Mouse (Mus musculus) liver (tissue): ENCODE measurements around the gene Tmf1.

ENCODE experiments used
- DNase-seq: peaks from one replicate; pipeline ENCODE4 v3.0.0-alpha.2; 2020; ENCODE audit warnings: mixed read lengths

The Tmf1 gene

DNA sequence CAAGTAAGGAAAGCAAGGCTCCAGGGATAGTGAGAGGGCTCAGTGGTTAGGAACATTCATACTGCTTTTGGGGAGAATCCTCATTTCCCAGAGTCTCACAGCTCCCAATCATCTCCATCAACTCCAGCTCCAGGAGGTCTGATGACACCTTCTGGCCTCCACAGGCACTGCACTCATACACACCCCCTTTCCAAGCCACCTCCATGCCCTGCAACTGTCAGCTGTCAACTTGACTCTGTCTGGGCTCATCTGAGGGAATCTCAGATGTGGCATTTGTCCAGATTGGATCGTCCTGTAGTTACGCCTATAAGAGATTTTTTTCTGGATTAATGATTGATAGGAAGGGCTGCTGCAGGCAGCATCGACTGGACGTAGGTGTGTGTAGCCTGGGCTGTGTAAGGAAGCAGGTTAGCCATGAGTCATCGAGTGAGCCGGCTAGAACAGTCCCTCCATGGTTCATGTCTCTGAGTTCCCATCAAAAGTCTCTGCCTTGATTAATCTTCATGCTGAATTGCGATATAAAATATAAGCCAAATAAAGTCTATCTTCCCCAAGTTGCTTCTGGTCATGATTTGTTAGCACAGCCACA lies 74.6 kb downstream of the Tmf1 start:
- DNase-seq: no peak
